Mouse (Mus musculus): ENCODE data around the gene Stac.

- TF ChIP-seq CTCF (IDR thresholded peaks at IDR 0.05; ENCODE audit: low read depth) (0 out of 2 replicates have a peak, but pooled peaks have one; percentile 19), EP300 (IDR thresholded peaks at IDR 0.05; ENCODE audit: low read depth) (no peak)
Measured at GRCm38 (mm10) chr9:111571619-111572018, 118.5 kb downstream of the Stac start.

Data from liver, embryonic 14.5 days (tissue).